Mouse (Mus musculus) NIH3T3 (cell line): ENCODE measurements around the gene Rnps1.
"Not testable (repeated sequence)": the region's sequence is repeated elsewhere in the genome, so short reads cannot be mapped to it uniquely, and the experiment has no call there.

Experiments
- DNase-seq: peaks from one replicate; pipeline ENCODE4 v3.0.0-alpha.2; 2012; ENCODE audit warnings: low read depth

The Rnps1 gene

DNA sequence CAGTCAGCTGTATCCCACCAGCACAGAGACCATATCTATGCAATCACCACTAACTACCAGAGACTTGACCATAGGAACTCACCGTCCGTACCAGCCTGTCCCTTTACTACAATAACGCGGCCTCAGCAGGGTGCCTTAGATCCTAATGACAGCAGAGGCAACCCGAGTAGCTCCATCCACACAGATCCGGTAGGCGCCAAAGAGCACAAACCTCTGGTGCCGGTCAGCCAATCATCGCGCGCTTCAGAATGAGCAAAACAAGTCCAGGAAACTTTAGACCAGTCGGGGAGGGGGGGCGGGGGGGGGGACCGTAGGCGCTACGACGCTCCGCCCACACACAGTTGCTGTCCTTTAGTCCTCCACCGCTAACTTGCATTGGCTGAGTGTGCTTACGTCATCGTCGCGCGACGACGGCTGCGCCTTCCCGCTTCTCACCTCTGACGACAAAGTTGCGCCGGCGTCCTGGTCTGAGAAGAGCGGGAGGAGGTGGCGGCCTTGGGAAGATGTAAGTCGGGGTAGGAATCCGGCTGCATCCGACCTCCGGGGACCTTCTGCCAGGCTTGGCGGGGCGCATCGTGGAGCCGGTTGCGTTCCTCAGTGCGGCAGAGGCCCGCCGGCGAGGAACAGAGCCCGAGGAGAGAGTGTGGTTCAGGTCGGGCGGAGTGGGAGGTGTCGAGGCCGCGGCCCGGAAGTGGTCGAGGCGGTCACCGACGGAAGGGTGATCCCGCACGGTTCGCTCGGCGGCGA is at the start of gene Rnps1:
TSS of gene Rnps1 (plus strand) at position 336 of the 747 bp plus-strand sequence.
- DNase-seq = peak; percentile 100

DNA sequence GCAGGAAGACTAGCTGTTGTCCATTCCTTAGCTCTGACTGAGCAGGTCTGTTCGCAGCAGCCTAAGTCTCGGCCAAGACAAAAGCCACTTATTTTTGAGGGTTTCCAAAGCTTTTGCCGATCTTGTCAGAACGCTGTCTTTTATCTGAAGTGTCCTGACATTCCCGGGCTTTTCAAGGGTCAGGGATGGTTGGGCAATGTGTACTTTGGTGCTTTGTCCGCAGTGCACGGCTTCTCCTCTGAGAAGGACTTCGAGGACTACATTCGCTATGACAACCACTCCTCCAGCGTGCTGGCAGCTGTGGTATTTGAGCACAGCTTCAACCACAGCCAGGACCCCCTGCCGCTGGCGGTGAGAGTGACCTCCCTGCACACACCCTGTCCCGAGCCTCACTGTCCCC is 48.5 kb upstream of the Rnps1 start:
- DNase-seq = no peak

DNA sequence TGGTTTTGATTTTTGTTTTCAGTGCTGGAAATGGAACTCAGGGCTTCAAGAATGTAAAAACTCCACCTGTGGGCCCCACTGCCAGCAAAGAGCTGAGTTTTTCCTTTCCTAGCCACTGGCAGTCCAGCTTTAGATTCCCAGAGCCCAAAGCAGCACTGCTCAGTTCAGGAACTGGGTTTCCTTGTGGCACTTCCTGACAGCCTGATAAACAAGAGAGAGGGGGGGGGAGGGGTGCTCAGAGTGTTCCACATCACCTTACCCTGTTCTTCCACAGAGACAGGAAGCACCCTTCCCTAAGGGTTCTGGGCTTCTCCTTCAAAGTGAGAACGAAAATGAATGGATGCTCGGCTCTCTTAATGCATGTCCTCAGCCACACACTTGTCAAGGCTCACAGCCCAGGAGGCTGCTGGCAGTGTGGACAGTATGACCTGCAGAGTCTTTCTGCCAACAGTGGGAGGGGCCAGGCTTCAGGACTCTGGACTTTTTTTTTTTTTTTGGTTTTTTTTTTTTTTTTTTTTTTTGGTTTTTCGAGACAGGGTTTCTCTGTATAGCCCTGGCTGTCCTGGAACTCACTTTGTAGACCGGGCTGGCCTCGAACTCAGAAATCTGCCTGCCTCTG is 39.2 kb upstream of the Rnps1 start:
- no peak for DNase-seq

DNA sequence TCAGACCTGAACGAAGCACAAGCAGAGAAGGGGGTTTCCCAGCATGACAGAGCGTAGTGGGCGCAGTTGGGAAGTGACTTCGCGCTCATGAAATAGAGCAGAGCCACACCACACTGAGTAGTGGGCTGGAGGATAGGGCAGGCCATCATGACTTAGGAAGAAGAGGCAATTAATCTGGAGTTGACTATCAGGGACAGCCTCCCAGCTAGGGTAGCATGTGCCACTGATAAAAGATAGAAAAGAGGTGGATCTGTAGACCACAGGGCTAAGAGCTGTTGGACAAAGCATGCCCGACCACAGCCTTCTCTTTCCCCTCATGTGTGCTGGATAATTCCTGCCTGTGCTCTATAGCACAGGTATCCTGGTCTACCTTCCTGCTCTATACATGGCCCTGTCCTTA is 38.5 kb upstream of the Rnps1 start:
- no peak for DNase-seq

DNA sequence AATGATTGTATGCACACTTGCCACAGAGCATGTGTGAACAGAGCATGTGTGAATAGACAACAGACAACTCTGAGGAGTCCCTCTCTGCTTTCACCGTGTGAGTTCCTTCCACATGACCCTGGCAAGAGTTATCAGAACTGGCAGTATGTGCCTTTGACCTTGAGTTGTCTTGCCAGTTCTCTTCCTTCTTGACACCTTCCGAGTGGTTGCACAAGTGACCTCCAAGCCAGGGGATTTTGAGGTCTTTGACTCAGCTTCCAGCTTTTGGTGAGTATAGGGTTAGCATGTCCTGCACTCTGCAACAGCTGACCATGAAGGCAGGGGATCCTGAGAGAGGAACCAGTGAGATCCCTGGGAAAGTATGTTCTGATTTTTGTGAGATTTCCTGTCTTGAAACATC is 35.9 kb upstream of the Rnps1 start:
- no peak for DNase-seq

DNA sequence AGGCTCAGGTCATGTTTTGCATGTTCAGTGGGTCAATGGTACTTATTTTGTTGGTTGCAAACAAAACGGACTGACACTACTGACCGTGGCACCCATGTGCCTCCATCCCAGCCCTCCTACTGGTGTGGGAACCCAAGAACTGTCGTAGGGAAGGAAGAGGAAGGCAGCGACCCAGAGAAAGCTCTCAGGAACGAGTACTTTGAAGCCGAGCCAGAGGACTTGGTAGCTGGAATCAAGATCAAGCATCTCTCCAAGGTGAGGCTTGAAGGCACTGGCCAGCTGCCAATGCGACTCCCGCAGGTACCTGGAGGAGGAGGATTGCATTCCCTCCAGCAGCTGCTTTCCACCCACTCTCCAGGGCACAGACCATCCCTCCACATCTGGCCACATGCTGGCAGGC is 30.6 kb upstream of the Rnps1 start:
- DNase-seq = no peak

DNA sequence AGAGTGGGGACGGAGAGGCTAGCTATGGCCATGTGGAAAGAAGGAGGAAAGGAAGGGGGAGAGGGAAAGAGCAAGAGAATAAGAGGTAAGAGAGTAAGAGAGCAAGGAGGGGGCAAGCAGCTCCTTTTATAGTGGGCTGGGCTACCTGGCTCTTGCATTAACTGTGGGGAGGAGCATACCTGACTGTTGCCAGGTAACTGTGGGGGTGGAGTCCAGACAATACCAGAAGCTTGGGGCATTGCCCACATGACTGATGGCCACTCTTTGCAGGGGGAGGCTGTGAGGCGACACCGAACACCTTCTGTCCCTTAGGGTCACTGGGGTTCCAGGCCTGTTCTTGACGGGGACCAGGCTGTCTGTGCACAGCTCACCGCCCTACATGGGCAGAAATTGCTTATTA is 25.7 kb upstream of the Rnps1 start:
- DNase-seq = no peak

DNA sequence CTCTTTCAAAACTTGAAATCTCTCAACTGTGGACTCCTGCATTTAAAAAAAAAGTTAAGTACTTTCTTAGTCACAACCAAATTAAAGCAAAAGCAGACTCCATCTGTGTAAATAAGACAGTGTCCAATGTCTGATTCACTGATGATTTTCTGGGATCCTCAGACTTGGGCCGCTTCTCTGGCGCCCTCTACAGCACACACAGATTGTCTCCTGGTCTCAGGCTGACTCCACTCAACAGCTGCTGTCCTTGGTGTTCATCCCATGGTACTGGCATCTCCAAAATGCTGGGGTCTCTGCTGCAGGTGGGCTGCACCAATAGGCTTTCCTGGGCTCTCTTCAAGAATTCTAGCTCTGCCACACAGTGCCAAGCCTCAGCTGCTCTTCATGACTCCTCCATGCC is 24.5 kb upstream of the Rnps1 start:
- DNase-seq = peak; percentile 88

DNA sequence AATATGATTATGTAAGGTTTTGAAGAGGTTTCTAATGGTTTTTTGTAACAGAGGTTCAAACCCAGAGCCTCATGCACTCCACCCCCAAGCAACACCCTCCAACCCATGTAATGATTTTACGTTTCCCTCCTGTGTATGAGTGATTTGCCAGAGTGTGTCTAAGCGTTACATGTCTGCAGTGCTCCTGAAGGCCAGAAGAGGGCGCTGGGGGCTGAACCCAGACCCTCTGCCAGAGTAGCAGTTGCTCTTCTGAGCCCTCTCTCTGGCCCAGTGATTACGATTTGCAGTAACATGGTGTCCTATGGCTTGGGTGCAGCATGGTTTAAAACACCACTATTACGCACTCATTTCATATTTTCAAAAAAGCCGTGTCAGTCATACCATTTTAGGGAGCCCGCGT is 23.2 kb upstream of the Rnps1 start:
- no peak for DNase-seq

DNA sequence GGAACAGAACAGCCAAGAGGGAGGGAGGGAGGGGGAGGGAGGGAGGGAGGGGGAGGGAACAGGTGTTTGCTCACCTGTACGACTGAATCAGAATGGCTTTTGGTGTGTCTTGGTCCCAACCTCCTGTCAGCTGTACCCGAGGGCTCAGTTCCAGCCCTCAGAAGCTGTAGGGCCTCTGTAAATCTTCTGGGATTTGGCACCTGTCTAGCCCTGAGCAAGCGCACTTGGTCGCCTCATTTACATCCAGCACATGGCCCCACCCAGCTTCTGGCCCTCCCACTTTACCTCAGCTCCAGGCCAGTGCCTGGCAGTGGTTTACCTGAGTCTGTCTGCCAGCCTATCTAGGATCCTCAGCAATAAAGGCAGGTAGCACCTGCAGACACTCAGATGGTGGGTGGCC is 20.8 kb upstream of the Rnps1 start:
- DNase-seq = no peak

DNA sequence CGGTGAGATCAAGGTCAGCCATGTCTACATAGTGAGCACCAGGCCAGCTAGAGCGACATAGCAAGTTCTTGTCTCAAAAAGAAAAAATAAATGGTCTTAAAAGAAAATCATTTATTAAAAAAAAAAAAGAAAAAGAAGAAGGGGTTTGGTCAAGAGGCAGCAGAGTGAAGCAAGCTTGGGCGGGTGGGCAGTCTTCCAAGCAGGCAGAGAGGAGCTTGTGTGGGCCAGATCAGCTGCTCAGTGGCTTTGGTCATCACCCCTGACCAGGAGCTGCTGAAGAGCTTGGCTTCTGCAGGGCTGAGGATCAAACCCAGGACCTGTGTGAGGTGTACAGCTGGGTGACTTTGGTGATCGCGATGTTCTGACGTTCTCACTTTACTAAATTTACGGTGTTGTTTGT is 19.9 kb upstream of the Rnps1 start:
- peak; percentile 20 for DNase-seq

DNA sequence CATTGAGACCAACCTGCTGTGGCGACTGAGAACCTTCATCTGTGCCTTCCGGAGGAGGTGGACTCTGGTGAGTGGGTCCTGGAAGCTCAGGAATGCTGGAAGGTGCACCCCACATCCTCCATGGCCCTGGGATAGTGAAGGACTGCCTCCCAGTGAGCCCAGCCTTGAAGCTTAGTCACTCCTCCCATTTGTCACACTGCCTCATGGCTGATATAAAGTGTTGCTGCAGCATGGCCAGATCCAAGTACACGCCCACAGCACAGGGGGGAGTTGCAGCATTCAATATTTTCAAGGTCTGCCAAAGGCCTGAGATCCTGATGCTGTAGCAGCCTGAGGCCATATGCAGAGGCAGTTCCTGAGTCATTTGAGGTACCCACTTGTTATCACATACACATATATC is 12.0 kb upstream of the Rnps1 start:
- peak; percentile 57 for DNase-seq

DNA sequence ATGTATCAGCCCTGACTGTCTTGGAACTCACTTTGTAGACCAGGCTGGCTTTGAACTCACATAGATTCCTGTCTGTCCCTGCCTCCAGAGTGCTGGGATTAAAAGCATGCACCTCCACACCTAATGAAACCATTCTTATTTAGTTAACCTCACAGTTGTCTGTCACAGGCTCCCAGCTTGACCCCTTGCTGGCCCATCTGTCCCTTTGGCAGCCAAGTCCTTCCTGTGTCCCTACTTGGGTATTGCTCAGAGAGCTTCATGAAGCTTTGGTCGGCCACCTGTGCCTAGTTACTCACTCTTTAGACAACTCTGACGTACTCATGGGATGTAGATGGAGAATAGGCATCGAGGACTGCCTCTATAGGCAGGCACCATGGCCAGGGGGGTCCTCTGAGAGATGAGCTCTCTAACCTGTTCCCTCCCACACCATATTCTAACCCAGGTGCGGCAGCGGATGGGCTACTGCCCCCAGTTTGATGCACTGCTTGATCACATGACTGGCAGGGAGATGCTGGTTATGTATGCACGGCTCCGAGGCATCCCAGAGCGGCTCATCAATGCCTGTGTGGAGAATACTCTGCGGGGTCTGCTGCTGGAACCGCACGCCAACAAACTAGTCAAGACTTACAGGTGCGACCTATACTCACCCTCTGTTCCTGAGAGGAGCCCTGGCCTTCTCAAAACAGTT is 7.1 kb upstream of the Rnps1 start:
- no peak for DNase-seq

DNA sequence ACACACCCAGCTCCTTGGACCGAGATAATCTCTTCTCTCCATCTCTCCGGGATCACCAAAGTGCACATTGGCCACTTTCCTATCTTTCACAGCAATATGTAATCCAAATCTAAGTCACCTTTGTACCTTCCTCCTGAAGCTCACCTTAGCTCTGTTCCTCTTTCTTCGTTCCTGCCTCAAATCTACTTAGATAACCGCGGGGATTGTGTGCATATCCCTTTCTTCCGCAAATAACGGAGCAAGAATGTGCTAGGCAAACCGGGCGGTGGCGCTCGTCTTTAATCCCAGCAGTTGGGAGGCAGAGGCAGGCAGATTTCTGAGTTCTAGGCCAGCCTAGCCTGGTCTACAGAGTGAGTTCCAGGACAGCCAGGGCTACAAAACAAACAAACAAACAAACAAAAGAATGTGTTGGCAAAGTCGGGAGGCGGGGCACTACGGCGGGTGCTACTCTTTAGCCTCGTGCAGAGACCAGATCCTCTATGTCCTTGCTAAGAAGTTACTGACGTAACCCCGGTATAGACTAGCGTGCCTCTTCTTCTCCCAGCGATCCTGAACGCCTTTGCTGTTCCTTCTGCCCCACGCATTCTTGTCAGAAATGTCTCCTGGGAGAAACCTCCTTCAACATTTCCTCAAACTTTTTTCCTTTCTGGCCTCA is 681 bp upstream of the Rnps1 start:
- no peak for DNase-seq

DNA sequence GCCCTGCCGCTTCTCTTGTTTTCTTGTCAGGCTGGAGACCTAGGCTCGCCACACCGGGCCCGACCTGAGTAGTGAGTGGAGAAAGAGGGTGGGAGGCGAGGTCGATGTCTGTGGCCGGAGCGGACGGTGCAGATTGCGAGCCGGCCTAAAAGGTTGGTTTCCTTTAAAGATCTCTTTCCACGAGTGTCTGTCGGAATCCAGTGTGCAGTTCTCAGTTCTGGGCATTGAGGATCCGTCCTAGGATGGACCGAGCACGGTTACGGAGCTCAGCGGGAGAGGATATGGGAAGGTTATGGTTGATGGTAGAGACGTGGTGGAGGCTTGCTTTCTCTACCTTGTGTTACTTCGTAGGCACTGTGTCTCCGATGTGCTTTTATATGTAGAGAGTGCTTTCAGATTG is 646 bp downstream of the Rnps1 start:
- no peak for DNase-seq

DNA sequence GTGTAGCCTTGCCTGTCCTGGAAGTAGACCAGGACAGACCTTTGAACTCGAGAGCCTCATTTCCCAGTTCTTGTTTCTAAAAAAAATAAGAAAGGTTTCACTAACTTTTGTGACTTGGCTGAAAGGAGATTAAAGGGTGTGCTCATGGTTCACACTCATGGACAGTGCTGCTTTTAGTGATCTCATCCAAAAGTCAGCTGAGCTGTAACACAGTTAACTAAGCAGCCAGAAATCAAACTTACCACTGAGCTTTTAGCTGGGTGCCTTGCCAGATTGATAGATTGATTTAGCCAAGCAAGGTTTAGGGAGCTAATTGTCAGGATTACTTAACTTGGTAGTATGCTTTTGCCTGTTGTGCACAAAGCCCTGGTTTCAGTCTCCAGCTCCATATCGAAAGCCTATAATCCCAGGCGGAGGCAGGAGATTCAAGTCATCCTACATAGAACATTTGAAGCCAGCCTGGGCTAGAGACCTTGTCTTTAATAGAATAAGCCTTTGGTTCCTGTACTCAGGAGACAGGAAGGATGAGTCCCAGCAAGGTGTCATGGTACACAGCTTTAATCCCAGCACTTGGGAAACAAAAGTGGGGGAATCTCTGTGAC is 1.8 kb downstream of the Rnps1 start:
- DNase-seq = peak; percentile 18

DNA sequence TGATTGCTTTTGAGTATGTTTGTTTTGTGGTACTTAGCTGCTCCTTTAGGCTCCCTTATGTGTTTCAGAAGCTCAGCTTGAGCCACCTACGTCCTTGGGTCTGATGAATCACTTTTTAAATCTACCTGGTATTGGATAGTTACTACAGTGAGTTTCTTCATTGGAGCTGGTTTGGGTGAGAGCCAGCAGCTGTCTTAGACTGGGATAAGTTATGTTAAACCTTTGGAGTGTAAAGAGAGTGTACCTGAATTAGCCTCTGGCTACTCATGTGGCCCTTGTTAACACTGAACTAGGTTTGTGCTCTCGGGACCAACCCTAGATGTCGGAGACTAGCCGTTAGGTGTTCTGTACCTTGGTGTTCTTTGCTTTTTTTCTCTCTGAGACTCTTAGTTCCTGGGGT is 8.7 kb downstream of the Rnps1 start:
- DNase-seq = no peak

DNA sequence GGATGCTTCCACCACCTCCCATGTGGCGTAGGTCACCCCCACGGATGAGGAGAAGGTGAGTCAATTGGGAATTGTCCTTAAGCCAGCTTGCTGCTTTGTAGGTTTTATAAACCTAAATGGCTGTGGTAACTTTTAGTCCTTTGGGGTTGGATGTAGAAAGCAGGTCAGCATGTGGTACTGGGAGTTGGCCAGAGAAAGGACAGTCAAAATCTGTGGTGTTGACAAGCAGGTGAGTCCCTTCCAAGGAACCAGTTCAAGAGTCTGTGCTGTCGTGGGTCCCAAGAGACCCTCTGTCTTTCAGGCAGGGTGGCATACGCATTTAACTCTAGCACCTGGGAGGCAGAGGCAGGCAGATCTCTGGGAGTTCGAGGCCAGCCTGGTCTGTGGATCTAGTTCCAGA is 10.1 kb downstream of the Rnps1 start:
- DNase-seq = no peak

DNA sequence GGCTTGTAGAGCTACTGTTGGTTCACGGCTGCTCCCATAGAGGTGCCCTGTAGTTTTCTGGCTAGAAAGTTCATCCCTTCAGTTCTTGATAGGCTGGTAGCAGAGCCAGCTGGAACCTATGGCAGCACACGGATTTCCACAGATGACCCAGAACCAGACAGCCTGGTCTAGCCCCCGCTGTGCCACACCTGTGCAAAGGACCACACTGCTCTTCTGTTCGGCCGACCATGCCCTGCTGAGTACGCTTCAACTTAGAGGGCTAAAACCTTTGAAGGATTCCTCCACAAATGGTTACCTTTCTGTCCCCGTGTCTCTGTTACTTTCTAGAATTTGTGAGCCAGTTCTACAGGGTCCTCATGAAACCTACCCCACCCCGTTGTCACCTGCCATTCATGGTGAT is 11.0 kb downstream of the Rnps1 start:
- DNase-seq = not testable (repeated sequence)

DNA sequence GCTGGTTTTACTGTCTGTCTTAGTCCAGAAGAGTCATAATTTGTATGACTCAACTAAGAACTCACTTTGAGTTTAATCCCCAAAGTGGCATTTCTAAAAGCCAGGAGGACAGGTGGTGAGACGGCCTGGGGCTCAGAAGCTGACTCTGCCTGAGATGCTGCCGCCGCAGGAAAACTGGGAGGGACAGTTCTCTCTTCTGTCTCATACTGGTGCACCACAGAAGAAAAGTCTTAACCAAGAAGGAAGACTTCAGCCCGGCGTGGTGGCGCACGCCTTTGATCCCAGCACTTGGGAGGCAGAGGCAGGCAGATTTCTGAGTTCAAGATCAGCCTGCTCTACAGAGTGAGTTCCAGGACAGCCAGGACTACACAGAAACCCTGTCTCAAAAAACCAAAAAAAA is 11.5 kb downstream of the Rnps1 start:
- DNase-seq = peak; percentile 13

DNA sequence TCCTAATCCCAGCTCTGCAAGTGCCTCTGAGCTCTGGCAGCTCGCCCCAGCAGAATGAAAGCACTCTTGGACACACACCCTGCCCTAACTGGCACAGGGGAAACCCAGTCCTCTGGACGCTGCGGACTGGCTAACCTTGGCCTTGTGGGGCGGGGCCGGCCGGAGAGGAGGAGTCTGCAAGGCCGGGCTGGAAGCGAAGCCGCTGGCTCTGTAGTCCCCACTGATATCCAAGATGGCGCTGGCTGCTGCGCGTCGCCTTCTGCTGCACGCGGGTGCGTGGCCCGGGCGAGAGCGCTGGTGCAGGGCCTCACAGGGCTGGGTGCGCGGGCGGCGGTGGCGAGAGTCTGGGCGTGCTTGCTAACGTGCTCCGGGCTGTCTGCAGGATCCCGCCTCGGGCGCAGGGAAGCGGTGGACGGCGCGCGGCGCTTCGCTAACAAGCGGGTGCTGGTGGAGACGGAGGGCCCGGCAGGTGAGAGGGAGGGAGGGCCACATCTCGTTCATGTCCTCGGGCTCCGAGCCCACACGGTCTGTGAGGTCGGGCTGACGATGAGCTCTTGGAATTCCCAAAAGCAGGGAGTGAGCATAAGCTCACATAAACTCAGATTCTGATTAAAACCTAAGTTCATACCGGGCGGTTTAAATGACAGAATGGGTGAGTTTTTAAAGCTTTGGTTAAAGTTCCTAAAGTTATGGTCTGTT is 12.3 kb downstream of the Rnps1 start, which contains the start of gene Eci1:
TSS of gene Eci1 (plus strand) at position 171 of the 699 bp plus-strand sequence.
- DNase-seq = peak; percentile 98

DNA sequence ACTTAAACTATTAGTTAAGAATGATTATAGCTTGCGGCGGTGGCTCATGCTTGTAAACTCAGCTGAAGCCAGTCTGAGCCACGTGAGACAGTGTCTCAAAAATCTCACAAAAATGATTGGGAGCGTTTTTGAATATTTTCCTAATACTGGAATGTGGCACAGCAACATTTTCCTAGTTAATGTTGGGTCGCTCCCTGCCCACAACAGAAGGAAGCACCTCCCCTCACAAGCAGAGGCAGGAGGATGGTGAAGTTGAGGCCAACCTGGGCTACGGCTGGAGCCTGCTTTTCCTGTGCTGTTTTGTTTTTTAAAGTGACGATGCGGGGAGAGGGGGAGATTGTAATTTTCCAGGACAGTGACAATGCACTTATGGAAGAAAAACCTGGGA is 12.8 kb downstream of the Rnps1 start:
- peak; percentile 44 for DNase-seq
